Mouse (Mus musculus) ZHBTc4 (cell line): ENCODE measurements around the gene Axin1.
A peak's percentile ranks its signal among the peaks of the same experiment; 100 is the strongest.

Source experiments
- DNase-seq: peaks from one replicate; pipeline ENCODE4 v3.0.0-alpha.2; 2011; ENCODE audit warnings: low read depth, low spot score

Axin1 gene

GRCm38 (mm10) chr17:26237667-26238066 lies 99.2 kb downstream of the Axin1 start:
- no peak for DNase-seq

GRCm38 (mm10) chr17:26239551-26239950 lies 101.1 kb downstream of the Axin1 start:
- no peak for DNase-seq

- DNase-seq: no peak
Measured at GRCm38 (mm10) chr17:26240120-26240790, 101.8 kb downstream of the Axin1 start.

GRCm38 (mm10) chr17:26240990-26241389 lies 102.5 kb downstream of the Axin1 start:
- no peak for DNase-seq

- DNase-seq: peak; percentile 91
Measured at GRCm38 (mm10) chr17:26243471-26244100, 105.1 kb downstream of the Axin1 start.

- DNase-seq: peak; percentile 97
Measured at GRCm38 (mm10) chr17:26244101-26244841, 105.8 kb downstream of the Axin1 start, which contains the start of gene Fam234a. Gene Fam234a, minus strand, starts transcription at chr17:26244242.
